Mouse (Mus musculus) liver, embryonic 15.5 days (tissue): ENCODE measurements around the gene 0610030E20Rik. TPM values are rescaled to one million over a fixed set of nuclear protein-coding genes. Genes with fewer than 3 reads are reported as not detected.

Experiments used
- ATAC-seq: fragments of 200-750 bp; cut with Nextera tagmentation; 2 replicates; pipeline ENCODE4 v1.8.0; 2017; ENCODE audit warnings: moderate number of reproducible peaks, mild to moderate bottlenecking, moderate library complexity; ENCODE audit not compliant: insufficient read depth
- H3K27ac ChIP-seq: fragments of 300-500 bp; sonication (generic); replicated peaks from 2 replicates; pipeline ENCODE4 v1.5.1; 2015; ENCODE audit warnings: mild to moderate bottlenecking, inconsistent platforms
- H3K27me3 ChIP-seq: fragments of 300-500 bp; sonication (generic); 2 replicates; pipeline ENCODE4 v1.6.1; 2015; ENCODE audit warnings: mild to moderate bottlenecking, inconsistent platforms
- H3K36me3 ChIP-seq: fragments of 300-500 bp; sonication (generic); replicated peaks from 2 replicates; pipeline ENCODE4 v1.6.1; 2015; ENCODE audit warnings: moderate library complexity, mild to moderate bottlenecking, inconsistent platforms
- H3K4me1 ChIP-seq: fragments of 300-500 bp; sonication (generic); replicated peaks from 2 replicates; pipeline ENCODE4 v1.6.1; 2015; ENCODE audit warnings: inconsistent platforms
- H3K4me2 ChIP-seq: fragments of 300-500 bp; sonication (generic); 2 replicates; pipeline ENCODE4 v1.6.1; 2015; ENCODE audit warnings: moderate library complexity, mild to moderate bottlenecking, inconsistent platforms
- H3K4me3 ChIP-seq: fragments of 300-500 bp; sonication (generic); replicated peaks from 2 replicates; pipeline ENCODE4 v1.5.1; 2015; ENCODE audit warnings: mild to moderate bottlenecking, inconsistent platforms
- H3K9ac ChIP-seq: fragments of 300-500 bp; sonication (generic); 2 replicates; pipeline ENCODE4 v1.6.1; 2015; ENCODE audit warnings: moderate library complexity, mild to moderate bottlenecking, inconsistent platforms
- H3K9me3 ChIP-seq: fragments of 300-500 bp; sonication (generic); replicated peaks from 2 replicates; pipeline ENCODE4 v1.6.1; 2016; ENCODE audit warnings: inconsistent platforms
- WGBS: fragments of 180-500 bp; shearing (Covaris S2); methylation state at CpG from one replicate; pipeline ENCODE4 v1.1.7; 2015; ENCODE audit warnings: mixed read lengths; ENCODE audit not compliant: insufficient replicate concordance; 5-methylcytosine and 5-hydroxymethylcytosine counted together
- polyA plus RNA-seq: library from polyadenylated mRNA; unstranded; fragments of >200 nt; fragmentation: Nextera tagmentation; extraction: Ambion mirVana; gene quantifications from 2 replicates; pipeline ENCODE4 v1.2.1, GENCODE M21; 2015

Gene 0610030E20Rik
- polyA plus RNA-seq, 1 experiment from 2014 or later, result 11.6 TPM

DNA sequence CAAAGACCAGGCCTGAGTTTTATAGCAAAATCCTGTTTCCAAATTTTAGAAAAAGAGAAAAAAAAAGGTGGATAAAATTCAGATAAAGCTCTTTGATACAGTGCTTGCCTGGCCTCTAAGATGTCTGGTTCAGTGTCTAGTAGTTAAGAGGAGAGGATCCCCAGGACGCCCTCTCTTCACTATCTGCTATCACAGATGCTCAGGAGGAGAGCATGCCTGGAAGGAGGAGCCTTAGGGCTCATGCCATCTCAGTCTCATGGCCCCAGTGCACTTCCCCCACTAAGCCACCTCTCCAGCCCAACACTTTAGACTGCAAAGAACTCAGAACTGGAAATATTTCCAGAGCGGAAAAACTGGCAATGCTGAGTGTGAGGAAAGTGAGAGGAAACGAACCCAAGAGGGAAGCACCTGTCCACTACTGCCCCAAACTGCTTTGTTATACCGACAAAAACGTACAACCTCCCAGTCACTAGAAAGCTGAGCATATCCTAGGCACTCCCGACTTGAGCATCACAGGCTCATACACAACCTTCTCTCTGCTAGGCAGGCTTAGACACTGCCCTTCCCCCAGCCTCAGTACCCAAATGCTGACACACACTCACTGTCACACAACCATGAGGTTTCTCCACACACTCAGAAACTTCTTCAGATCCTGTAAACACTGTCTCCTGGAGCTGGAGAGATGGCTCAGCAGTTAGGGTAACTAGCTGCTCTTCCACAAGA, 23.2 kb upstream of the 0610030E20Rik start:
- peak overlapping the region; percentile 35 for H3K4me2 ChIP-seq

DNA sequence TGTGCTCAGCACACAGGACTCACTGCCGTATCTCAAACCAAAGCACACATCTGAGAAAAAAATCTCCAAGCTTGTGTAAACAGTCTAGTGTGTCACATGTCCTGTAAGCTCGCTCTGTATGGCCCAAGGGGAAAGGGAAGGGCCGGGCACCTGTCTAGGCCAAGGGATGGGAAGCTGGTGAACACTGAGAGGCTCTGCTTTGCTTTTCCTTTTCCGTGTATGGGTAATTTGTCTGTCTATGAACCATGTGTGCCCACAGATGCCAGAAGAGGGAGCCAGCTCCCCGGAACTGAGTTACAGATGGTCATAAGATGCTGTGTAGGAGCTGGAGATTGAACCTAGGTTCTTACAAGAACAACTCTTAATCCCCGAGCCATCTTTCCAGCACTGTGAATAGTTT, 20.8 kb upstream of the 0610030E20Rik start:
- 0 out of 2 replicates have a peak overlapping the region, but pooled peaks have one; percentile 16 for H3K27ac ChIP-seq
- WGBS, result 61% methylated on average over 6 of the region's 6 CpGs
- H3K4me2 ChIP-seq, result no peak overlapping the region
- peaks cover 21% of the 10 kb centered on the region for H3K4me1 ChIP-seq
- no peak overlapping the region for H3K9ac ChIP-seq
- peaks cover 100% of the 10 kb centered on the region for H3K36me3 ChIP-seq
- H3K27me3 ChIP-seq, result no peaks in the 10 kb centered on the region
- no peak for ATAC-seq
- no peaks in the 10 kb centered on the region for H3K9me3 ChIP-seq
- H3K4me3 ChIP-seq, result no peak overlapping the region

More for the DNA sequence above, 23.2 kb upstream of the 0610030E20Rik start:
- H3K27me3 ChIP-seq, result no peaks in the 10 kb centered on the region
- WGBS, result 62% methylated on average over 6 of the region's 6 CpGs
- peaks cover 24% of the 10 kb centered on the region for H3K4me1 ChIP-seq
- peak; percentile 98 for ATAC-seq
- H3K4me3 ChIP-seq, result no peak overlapping the region
- no peaks in the 10 kb centered on the region for H3K9me3 ChIP-seq
- H3K36me3 ChIP-seq, result peaks cover 100% of the 10 kb centered on the region
- peak overlapping the region; percentile 85 for H3K27ac ChIP-seq
- H3K9ac ChIP-seq, result peak overlapping the region; percentile 28

DNA sequence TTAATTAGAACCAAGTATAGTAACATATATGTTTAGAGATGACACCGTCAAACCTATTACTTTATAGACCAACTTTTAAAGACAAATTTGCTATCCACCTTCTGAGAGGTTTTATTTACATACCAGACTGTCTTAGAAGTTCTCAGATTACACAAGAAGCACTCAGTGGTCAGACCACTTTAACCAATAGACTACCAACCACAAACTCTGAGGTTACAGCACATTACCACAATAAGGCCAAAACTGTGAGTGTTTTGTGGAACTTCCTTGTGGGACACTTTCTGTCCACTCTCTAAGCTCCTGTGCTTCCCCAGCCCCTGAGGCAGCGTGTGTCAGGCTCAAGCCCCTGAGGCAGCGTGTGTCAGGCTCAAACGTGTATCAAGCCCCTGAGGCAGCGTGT, 18.1 kb upstream of the 0610030E20Rik start:
- WGBS, result 85% methylated on average over 5 of the region's 5 CpGs
- H3K36me3 ChIP-seq, result peaks cover 100% of the 10 kb centered on the region
- H3K27me3 ChIP-seq, result no peaks in the 10 kb centered on the region
- no peak overlapping the region for H3K9ac ChIP-seq
- H3K4me2 ChIP-seq, result no peak overlapping the region
- H3K4me3 ChIP-seq, result no peak overlapping the region
- H3K4me1 ChIP-seq, result peaks cover 12% of the 10 kb centered on the region
- no peaks in the 10 kb centered on the region for H3K9me3 ChIP-seq
- no peak for ATAC-seq
- no peak overlapping the region for H3K27ac ChIP-seq

DNA sequence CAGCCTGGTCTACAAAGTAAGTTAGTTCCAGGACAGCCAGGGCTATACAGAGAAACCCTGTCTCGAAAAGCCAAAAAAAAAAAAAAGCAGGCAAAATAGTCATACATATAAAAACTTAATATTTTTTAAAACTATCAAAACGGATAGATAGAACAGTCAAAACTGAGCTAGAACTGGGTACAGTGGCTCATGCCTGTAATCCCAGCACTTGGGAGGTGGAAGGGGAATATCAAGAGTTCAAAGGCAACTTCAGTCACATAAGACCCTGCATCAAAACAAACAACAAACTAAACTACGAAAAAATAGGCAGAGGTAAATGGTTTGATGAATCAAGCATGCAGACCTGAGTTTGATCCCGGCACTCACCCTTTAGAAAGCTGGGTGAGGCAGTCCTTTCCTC, 17.0 kb upstream of the 0610030E20Rik start:
- H3K4me3 ChIP-seq, result no peak overlapping the region
- H3K36me3 ChIP-seq, result peaks cover 100% of the 10 kb centered on the region
- no peak overlapping the region for H3K27ac ChIP-seq
- WGBS, result 77% methylated on average over 4 of the region's 4 CpGs
- H3K9me3 ChIP-seq, result no peaks in the 10 kb centered on the region
- no peak for ATAC-seq
- H3K9ac ChIP-seq, result no peak overlapping the region
- peaks cover 4% of the 10 kb centered on the region for H3K4me1 ChIP-seq
- H3K27me3 ChIP-seq, result no peaks in the 10 kb centered on the region
- H3K4me2 ChIP-seq, result no peak overlapping the region

DNA sequence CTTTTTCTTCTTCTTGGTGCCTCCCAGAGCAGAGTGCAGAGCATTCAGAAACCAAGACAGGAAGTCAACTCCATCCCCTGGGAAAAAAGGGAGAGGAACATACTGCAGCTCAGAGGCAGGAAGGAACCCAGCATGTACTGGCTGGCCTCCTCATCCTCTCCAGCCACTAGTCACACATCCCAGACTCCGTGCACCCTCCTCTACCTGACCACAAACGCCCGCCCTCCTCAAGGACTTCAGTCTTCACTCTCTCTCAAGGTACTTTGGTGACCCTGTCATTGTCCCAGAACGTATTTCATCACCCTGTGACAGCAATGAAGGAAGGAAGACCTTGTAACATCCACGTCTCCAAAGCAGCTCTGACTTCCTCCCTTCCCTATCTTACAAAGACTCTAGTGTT, 14.0 kb upstream of the 0610030E20Rik start:
- Histone ChIP-seq H3K9me3 (no peaks in the 10 kb centered on the region), H3K36me3 (peaks cover 100% of the 10 kb centered on the region)

DNA sequence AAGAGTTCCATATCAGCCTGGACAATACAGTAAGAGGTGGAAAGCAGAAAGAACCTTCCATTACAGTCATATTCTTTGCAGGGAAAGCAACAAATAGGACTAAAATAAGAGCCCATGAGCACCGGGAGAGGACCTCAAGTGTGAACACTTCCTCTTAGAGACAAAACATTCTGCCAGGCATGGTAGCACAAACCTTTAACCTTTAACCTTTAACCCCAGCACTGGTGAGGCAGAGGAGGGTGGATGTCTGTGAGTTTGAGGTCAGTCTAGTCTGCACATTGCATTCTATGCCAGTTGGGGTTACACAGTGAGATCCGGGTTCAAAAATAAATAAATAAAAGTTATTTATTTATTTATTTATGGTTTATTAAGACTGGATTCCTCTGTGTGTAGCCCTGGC, 6.6 kb upstream of the 0610030E20Rik start:
- no peak overlapping the region for H3K9ac ChIP-seq
- H3K27me3 ChIP-seq, result no peaks in the 10 kb centered on the region
- H3K27ac ChIP-seq, result no peak overlapping the region
- WGBS, result 65% methylated on average over 2 of the region's 2 CpGs
- ATAC-seq, result no peak
- no peak overlapping the region for H3K4me3 ChIP-seq
- H3K4me2 ChIP-seq, result no peak overlapping the region
- peaks cover 70% of the 10 kb centered on the region for H3K36me3 ChIP-seq
- H3K9me3 ChIP-seq, result no peaks in the 10 kb centered on the region
- peaks cover 41% of the 10 kb centered on the region for H3K4me1 ChIP-seq

More for the DNA sequence above, 14.0 kb upstream of the 0610030E20Rik start:
- no peaks in the 10 kb centered on the region for H3K27me3 ChIP-seq
- H3K27ac ChIP-seq, result no peak overlapping the region
- no peak overlapping the region for H3K9ac ChIP-seq
- no peak for ATAC-seq
- no peak overlapping the region for H3K4me2 ChIP-seq
- H3K4me3 ChIP-seq, result no peak overlapping the region
- 69% methylated on average over 5 of the region's 5 CpGs for WGBS
- peaks cover 4% of the 10 kb centered on the region; the same call in 1 of the 2 replicates for H3K4me1 ChIP-seq

DNA sequence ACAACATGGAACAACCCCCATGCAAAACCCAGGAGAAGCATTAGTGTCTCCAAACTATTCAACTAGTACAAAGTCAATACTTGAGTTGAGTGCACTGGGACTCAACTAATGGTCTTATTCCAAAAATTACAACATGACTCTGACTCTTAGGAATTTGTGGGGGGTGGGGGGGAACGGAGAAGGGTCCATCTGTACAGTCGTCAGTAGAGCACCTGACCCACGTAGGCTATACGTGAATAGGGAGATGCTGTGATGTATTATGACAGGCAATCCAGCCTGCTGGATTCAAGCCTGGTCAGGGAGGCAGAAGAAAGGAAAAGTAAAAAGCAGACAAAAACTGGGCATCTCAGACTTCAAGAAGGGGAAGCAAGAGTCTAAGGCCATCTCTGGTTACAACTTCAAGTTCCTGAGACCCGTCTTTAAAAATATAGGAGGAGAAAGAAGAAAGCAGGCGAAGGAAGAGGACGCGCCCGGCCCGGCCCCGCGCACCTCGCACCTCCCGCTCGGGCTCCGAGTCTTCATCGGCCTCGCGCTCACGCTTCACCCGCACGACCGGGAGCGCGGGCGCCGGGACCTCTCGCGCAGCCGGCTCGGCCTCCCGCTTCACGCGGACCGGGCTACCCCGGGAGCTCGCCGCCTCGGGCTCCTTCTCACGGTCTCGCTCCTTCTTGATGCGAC, 2.6 kb upstream of the 0610030E20Rik start:
- peaks cover 76% of the 10 kb centered on the region for H3K4me1 ChIP-seq
- ATAC-seq, result peak; percentile 66

DNA sequence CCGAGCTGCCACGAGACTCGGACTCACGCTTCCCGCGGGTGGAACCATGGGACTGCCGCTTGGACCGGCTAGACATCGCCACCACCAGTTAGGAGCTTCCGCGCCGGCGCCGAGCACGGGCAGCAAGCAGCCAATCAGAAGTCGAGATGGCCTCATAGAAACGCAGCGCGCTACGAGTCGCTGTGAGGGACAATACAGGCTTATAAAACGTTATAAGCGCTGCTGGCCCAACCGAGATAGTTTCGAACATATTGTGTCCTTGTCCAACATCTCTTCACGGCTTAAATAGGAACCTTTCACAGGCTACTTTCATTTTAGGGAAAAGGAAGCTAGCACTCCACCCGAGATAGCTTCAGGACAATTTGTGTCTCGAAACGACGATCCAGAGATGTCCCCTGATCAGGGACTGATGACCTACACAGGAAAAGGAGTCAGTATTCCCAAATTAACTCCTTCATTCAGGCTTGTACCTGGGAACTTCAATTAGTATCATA, 2.0 kb upstream of the 0610030E20Rik start, which contains the start of gene Usp39:
Gene Usp39, minus strand, starts transcription at position 111 of the 494 bp plus-strand sequence.
- Histone ChIP-seq H3K36me3 (peaks cover 44% of the 10 kb centered on the region), H3K4me1 (peaks cover 78% of the 10 kb centered on the region), H3K27ac (peak within 1 kb of the TSS; percentile 93), H3K4me3 (peak within 1 kb of the TSS; percentile 93), H3K27me3 (no peaks in the 10 kb centered on the region), H3K9me3 (no peaks in the 10 kb centered on the region), H3K9ac (peak within 1 kb of the TSS; percentile 93), H3K4me2 (peak within 1 kb of the TSS; percentile 94)
- ATAC-seq, result peak; percentile 83
- WGBS, result under 1% methylated on average over 30 of the region's 30 CpGs

More for the DNA sequence above, 2.6 kb upstream of the 0610030E20Rik start:
- peak overlapping the region; percentile 93 for H3K9ac ChIP-seq
- no peaks in the 10 kb centered on the region for H3K9me3 ChIP-seq
- peak overlapping the region; percentile 93 for H3K4me3 ChIP-seq
- H3K27me3 ChIP-seq, result no peaks in the 10 kb centered on the region
- H3K27ac ChIP-seq, result peak overlapping the region; percentile 93
- H3K36me3 ChIP-seq, result peaks cover 44% of the 10 kb centered on the region
- under 1% methylated on average over 42 of the region's 42 CpGs for WGBS
- H3K4me2 ChIP-seq, result peak overlapping the region; percentile 94

DNA sequence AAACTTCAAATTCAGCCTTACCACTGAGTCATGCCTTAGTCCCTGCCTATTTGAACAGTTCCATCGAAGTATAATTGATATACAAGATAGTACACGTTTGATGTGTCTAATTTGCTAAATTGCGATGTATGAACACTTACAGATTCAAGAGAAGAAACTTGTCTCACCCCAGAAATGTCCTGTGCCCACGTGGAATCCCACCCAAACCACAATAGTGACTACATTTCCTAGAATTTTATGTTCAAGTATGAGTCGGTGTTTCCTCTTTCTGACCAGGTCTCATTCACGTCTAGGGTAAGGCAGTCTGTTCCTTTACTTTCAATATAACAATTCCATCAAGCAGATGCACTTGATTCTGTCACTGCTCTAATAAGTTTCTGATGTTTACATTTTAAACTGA, 1.5 kb upstream of the 0610030E20Rik start:
- Histone ChIP-seq H3K4me3 (peak overlapping the region; percentile 93), H3K4me2 (peak overlapping the region; percentile 94), H3K9ac (peak overlapping the region; percentile 93), H3K4me1 (peaks cover 80% of the 10 kb centered on the region), H3K27ac (peak overlapping the region; percentile 93), H3K36me3 (peaks cover 46% of the 10 kb centered on the region), H3K27me3 (no peaks in the 10 kb centered on the region), H3K9me3 (no peaks in the 10 kb centered on the region)
- no peak for ATAC-seq
- WGBS, result 13% methylated on average over 6 of the region's 6 CpGs

DNA sequence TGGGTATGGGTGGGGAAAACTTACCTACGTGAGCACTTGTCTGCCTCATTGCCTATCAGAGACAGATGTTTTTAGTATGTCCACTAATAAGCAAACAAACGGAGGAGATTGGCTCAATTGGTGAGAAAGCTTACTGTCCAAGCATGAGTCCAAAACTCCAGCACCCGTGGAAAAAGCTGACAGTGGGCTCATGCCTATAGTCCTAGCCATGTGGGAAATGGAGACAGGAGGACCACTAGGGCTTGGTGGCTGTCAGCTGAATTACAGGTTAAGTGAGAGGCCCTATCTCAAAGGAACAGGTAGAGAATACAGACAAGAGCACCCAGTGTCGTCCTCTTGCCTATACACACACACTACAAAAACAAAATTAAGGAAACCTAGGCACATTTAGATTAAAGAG, 856 bp upstream of the 0610030E20Rik start:
- H3K9me3 ChIP-seq, result no peaks in the 10 kb centered on the region
- ATAC-seq, result no peak
- peak overlapping the region; percentile 99; the same call in 1 of the 2 replicates for H3K9ac ChIP-seq
- H3K27me3 ChIP-seq, result no peaks in the 10 kb centered on the region
- peak overlapping the region; percentile 94 for H3K4me2 ChIP-seq
- peaks cover 46% of the 10 kb centered on the region for H3K36me3 ChIP-seq
- peaks cover 81% of the 10 kb centered on the region for H3K4me1 ChIP-seq
- 59% methylated on average over 4 of the region's 4 CpGs for WGBS
- H3K27ac ChIP-seq, result peak overlapping the region; percentile 93
- peak overlapping the region; percentile 93; the same call in 1 of the 2 replicates for H3K4me3 ChIP-seq

DNA sequence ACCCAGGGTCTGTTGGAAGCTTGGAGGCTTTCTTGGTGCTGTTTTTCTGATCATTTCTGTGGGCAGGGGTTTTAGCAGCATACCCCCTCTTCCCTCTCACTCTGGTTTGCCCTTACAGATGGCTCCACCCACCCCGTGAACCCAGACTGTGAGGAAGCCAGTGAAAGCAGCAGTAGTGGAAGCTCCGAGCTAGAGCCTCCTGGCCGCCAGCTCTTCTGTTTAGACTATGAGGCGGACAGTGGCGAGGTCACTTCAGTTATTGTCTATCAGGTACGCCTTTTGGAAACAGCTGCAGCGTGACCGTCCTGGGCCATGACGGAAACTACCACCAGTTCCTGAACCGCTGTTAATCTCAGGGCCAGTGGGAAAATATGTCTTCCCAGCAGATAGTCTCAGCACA, 1.3 kb downstream of the 0610030E20Rik start:
- H3K4me3 ChIP-seq, result peak overlapping the region; percentile 93
- peaks cover 32% of the 10 kb centered on the region for H3K36me3 ChIP-seq
- peak overlapping the region; percentile 94 for H3K4me2 ChIP-seq
- H3K4me1 ChIP-seq, result peaks cover 79% of the 10 kb centered on the region
- 61% methylated on average over 10 of the region's 10 CpGs for WGBS
- peaks cover 4% of the 10 kb centered on the region; the same call in 1 of the 2 replicates for H3K27me3 ChIP-seq
- ATAC-seq, result no peak
- H3K9ac ChIP-seq, result peak overlapping the region; percentile 99
- no peaks in the 10 kb centered on the region for H3K9me3 ChIP-seq
- H3K27ac ChIP-seq, result peak overlapping the region; percentile 93
